Mouse (Mus musculus): ENCODE measurements around the gene Smoc1.

Smoc1 gene
- long read RNA-seq, experiment 1, transcript Smoc1-201 (13 exons, 3,439 nt), result major isoform, 11 of 22 reads
- long read RNA-seq, experiment 1, partial matches to known transcripts, result 0 of 22 reads
- long read RNA-seq, experiment 1, other reads (novel, unspliced or antisense), result 10 of 22 reads
- long read RNA-seq, experiment 2, transcript Smoc1-201 (13 exons, 3,439 nt), result major isoform, 6 of 31 reads
- long read RNA-seq, experiment 2, partial matches to known transcripts, result 5 of 31 reads
- long read RNA-seq, experiment 2, other reads (novel, unspliced or antisense), result 19 of 31 reads

GRCm38 (mm10) chr12:81026277-81026994 is at the start of gene Smoc1:
Gene Smoc1 (plus strand): TSS chr12:81026808.
- intact Hi-C loops (cut with DNase I), result loop anchor here (10.0 kb wide), 1 partner anchor 158 kb away; no protein-coding TSS in a partner anchor

DNA sequence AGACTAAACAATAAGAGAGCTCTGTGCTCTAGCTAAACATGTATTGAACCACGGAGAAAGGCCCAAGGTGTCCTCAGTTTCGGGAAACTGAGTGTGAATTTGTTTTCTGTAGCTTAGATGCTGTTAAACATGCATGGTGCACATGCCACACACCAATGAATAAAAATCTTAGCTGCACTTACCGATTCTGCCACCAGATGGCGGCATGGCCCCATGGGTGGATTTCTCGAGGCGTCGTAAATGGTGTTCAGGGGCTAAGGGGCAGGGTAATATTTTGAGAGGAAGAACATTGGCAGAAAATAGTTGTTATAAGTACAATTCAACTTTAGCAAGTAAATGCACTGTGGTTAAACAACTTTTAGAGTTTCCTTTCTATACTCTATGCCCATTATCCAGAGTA is 44.3 kb upstream of the Smoc1 start:
- intact Hi-C loops (cut with DNase I), result loop anchor here (2.0 to 5.0 kb wide), 3 partner anchors 202 to 805 kb away; no protein-coding TSS in a partner anchor

- intact Hi-C loops (cut with DNase I), result loop anchor here (2.0 to 5.0 kb wide), 3 partner anchors 201 to 804 kb away; no protein-coding TSS in a partner anchor
Measured at GRCm38 (mm10) chr12:80983695-80984094, 42.9 kb upstream of the Smoc1 start.

GRCm38 (mm10) chr12:80986628-80987027 is 40.0 kb upstream of the Smoc1 start:
- intact Hi-C loops (cut with DNase I), result no loop called here

DNA sequence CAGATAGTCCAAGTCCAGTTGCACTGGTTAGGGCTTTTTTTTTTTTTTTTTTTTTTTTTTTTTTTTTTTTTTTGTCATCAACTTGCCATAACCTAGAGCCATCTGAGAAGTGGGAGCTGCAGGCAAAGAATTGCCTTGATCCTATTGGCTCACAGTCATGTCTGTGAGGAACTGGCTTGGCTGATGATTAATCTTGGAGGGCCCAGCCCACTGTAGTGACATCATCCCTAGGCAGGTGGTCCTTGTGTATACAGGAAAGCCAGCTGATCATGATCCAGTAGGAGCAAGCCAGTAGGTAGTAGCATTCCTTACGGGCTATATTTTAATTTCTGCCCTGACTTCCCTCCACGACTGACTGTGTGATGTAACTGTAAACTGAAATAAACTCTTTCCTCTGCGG is 38.3 kb upstream of the Smoc1 start:
- intact Hi-C loops (cut with DNase I), result no loop called here

DNA sequence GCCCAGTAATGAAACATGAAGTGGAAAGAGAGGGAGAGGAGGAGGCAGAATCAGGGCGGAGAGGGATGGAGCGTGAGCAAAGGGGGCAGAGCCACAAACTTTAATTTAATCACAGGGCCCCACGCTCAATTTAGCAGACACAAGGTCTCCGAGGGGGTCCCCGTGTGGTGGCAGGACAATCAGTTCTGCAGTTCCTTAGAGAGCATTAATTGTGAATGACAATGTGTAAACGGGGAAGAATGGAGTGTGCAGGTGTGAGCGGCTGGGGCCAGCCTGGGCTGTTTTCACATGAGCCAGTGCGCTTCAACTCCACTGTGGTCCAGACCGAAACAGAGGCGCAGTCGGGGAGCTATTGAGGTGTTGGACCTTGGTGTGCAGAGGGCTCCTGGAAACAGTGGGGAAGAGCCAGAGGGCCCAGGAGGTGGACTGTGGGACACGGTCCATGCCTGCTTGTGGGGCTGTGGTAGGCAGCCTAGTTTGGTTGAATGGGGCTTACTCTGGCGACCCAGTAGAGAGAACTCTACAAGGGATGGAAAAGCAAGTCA is 35.6 kb upstream of the Smoc1 start:
- intact Hi-C loops (cut with DNase I), result no loop called here

GRCm38 (mm10) chr12:80991806-80992205 is 34.8 kb upstream of the Smoc1 start:
- intact Hi-C loops (cut with DNase I), result no loop called here

DNA sequence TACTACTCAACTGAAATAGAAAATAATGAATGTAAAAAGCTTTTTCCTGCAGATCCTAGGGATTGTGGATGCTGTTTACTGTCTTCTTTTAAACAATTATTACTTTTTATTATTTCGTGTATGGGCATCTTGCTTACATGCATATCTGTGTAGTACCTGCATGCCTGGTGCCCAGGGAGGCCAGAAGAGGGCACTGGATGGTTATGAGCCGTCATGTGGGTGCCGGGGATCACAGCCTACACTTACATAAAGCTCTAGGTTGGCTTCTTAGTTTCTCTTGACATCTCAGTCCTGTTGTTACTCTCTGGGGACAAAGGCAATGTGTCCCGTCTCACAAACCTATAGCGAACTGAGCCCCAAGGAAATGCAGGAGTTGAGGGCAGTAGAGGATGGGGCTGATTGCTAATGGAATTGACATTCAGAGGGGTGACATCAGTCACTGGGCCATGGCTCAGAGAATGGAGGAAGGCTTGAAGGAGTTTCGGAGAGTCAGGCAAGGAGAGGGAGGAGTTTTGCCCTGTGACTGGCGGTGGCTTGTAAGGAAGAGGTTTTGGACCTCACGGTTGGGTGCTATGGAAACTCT is 34.0 kb upstream of the Smoc1 start:
- intact Hi-C loops (cut with DNase I), result no loop called here

- intact Hi-C loops (cut with DNase I), result no loop called here
Measured at GRCm38 (mm10) chr12:80993773-80994172, 32.8 kb upstream of the Smoc1 start.

- intact Hi-C loops (cut with DNase I), result no loop called here
Measured at GRCm38 (mm10) chr12:80995326-80995725, 31.3 kb upstream of the Smoc1 start.

DNA sequence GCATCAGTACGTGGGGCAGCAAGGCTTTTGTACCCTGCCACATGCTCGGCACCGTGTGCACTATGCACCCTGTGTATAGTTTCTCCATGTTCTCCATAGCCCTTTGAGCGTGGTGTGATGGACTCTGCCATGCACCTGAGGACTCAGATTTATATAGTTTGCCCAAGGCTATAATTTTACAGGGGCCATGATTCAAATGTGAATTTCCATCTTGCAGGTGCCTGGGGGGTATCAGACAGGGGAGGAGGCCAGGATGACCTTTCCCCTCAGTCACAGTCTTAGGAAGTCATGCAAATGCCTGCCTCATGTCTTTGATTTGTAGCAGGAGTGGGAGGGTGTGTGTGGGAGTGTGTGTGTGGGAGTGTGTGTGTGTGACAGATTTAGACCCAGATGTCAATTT is 29.0 kb upstream of the Smoc1 start:
- intact Hi-C loops (cut with DNase I), result no loop called here

DNA sequence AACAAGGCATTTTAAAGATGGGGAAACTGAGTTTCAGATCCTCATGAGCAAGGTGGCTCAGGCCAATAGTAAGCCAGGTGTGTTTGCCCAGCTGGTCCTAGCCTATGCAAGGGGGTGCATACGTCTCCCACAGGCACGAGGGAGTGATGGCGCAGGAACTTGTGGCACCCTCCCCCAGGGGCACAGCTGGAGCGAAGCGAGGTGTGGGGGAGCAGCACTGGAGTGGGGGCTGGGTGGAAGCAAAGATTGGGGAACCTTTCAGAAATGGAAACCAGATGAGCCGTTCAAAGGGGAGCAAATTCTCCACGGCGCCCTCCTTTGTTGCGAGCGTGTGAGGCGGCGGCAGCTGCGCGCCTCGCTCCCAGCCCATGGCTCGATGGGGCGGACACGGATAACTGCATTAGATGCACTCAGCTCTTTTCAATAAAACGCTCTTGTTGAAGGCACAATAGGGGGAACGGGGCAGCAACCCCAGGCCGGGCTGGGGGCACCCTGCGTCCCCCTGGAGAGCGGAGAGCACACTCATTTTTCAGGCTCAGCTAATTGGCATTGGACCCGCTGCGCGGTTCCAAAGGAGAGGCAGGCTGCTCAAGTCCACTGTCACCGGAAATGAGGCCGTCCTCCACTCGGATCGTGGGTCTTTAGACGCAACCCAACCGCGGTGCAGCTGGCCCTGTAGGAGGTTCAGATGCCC is 27.9 kb upstream of the Smoc1 start:
- intact Hi-C loops (cut with DNase I), result no loop called here

GRCm38 (mm10) chr12:81000924-81001323 is 25.7 kb upstream of the Smoc1 start:
- intact Hi-C loops (cut with DNase I), result no loop called here

DNA sequence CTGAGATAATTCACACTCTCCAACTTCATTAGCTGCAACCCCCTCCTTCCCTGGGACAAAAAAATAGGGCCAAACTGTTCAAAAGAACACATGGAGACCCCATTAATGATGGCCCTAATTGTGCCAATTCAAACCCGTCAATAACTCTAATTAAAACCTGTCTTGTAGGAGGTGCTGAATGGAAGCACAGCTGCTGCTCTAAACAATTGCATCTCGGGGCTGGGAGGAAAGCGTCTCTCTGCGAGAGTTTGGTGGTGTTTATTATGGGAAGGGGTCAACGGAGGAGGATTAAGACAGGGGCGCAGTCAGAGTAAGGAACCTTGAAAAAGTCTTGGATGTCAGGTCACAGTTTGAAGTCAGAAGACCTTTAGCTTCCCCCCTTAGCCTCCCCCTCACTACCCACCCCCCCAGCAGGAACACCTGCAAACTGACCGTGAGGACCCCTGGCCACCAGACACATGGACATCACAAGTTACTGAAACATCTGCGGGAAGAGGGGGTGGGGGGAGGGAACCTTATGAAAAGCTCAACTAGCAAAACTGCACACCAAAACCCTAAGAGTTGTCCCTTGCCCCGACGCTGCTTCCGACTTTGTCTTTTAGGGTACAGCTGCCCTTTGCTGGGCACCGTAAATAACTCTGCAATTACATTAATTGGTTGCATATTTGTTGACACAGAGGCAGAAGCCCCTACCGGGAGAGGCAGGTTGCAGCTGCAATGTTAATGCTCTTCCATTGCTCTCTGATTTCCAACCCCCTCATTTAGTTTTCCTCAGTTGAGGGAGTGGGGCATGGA is 23.6 kb upstream of the Smoc1 start:
- intact Hi-C loops (cut with DNase I), result no loop called here

DNA sequence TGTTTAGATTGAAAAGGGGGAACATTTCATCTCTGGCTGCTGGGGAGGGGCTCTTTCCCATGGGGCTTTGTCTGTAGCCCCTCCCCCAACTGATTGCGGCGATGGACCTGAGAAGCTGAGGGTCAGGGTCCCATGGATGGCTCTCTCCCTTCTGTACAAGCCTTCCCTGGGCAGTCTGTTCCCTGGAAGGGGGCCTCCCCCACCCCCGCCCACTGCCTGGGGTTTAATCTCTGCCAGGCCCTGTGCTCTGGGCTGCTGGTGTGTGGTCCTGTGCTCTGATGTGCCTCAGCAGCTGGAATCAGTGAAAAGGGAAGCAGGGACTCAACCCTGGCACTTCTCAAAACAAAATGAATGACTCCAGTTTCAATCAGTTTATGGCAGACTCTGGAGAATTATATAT is 16.8 kb upstream of the Smoc1 start:
- intact Hi-C loops (cut with DNase I), result no loop called here

DNA sequence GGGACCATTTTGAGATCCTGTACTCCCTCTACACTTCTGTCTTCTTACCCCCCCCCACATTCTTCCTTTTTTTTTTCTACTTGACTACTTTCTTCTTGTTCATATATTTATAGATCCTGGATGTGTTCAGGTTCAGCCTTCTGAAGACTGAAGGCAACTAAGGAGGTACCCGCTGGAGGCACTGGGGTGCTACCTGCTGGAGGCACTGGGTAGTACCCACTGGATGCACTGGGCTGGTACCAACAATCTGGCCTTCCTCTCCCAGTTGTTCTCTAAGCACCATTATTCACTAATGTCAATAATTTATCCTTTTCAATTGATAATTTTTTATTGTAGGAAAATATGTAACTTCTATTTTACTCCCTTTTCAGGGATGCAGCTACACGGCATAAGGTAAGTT is 14.6 kb upstream of the Smoc1 start:
- intact Hi-C loops (cut with DNase I), result no loop called here

- intact Hi-C loops (cut with DNase I), result no loop called here
Measured at GRCm38 (mm10) chr12:81013496-81013895, 13.1 kb upstream of the Smoc1 start.

- intact Hi-C loops (cut with DNase I), result no loop called here
Measured at GRCm38 (mm10) chr12:81017624-81018023, 9.0 kb upstream of the Smoc1 start.

GRCm38 (mm10) chr12:81018516-81019279 is 7.9 kb upstream of the Smoc1 start:
- intact Hi-C loops (cut with DNase I), result no loop called here
